Mouse (Mus musculus) small intestine, adult 2 months (tissue): ENCODE data around the gene Ruvbl1. TPM values are rescaled to one million over a fixed set of nuclear protein-coding genes. Genes with fewer than 3 reads are reported as not detected.

Experiments used
- H3K27ac ChIP-seq: fragments of 200-500 bp; 2 replicates; pipeline ENCODE4 v1.5.1; 2012; ENCODE audit warnings: low read depth, low read length, control low read depth, inconsistent platforms; ENCODE audit not compliant: insufficient read depth
- H3K27me3 ChIP-seq: fragments of 200-500 bp; 2 replicates; pipeline ENCODE4 v1.6.1; 2012; ENCODE audit warnings: mild to moderate bottlenecking, moderate library complexity, low read length, inconsistent platforms; ENCODE audit not compliant: control insufficient read depth, insufficient read depth
- H3K36me3 ChIP-seq: fragments of 200-500 bp; 2 replicates; pipeline ENCODE4 v1.6.1; 2012; ENCODE audit warnings: mild to moderate bottlenecking, low read length, control low read depth, inconsistent platforms; ENCODE audit not compliant: control insufficient read depth, insufficient read depth
- H3K4me1 ChIP-seq: fragments of 200-500 bp; 2 replicates; pipeline ENCODE4 v1.6.1; 2012; ENCODE audit warnings: low read length, inconsistent platforms, mixed read lengths; ENCODE audit not compliant: control insufficient read depth, insufficient read depth, insufficient read length
- H3K4me3 ChIP-seq: fragments of 200-500 bp; 2 replicates; pipeline ENCODE4 v1.5.1; 2012; ENCODE audit warnings: low read depth, mild to moderate bottlenecking, control low read depth, inconsistent platforms, low read length, moderate library complexity
- CTCF ChIP-seq: fragments of 200-500 bp; IDR thresholded peaks from 2 replicates; pipeline ENCODE4 v1.5.1; 2012; ENCODE audit warnings: low read depth, mild to moderate bottlenecking, control low read depth, inconsistent platforms, low read length, moderate library complexity, mixed read lengths; ENCODE audit not compliant: insufficient replicate concordance, insufficient read length; ENCODE audit errors: extremely low read depth
- POLR2A ChIP-seq: fragments of 200-500 bp; IDR thresholded peaks from 2 replicates; pipeline ENCODE4 v1.6.1; 2012; ENCODE audit warnings: low read depth, mild to moderate bottlenecking, control low read depth, inconsistent platforms, low read length, moderate library complexity
- WGBS: fragments of 180-500 bp; shearing (Covaris S2); methylation state at CpG from one replicate; pipeline ENCODE4 v1.1.7; 2018; 5-methylcytosine and 5-hydroxymethylcytosine counted together
- polyA plus RNA-seq: library from polyadenylated mRNA; depleted of rRNA; stranded (reverse); fragments of >200 nt; gene quantifications from 2 replicates; pipeline ENCODE4 v1.2.3, GENCODE M21; 2012

Gene Ruvbl1
- polyA plus RNA-seq, 1 experiment = 12.1 TPM

DNA sequence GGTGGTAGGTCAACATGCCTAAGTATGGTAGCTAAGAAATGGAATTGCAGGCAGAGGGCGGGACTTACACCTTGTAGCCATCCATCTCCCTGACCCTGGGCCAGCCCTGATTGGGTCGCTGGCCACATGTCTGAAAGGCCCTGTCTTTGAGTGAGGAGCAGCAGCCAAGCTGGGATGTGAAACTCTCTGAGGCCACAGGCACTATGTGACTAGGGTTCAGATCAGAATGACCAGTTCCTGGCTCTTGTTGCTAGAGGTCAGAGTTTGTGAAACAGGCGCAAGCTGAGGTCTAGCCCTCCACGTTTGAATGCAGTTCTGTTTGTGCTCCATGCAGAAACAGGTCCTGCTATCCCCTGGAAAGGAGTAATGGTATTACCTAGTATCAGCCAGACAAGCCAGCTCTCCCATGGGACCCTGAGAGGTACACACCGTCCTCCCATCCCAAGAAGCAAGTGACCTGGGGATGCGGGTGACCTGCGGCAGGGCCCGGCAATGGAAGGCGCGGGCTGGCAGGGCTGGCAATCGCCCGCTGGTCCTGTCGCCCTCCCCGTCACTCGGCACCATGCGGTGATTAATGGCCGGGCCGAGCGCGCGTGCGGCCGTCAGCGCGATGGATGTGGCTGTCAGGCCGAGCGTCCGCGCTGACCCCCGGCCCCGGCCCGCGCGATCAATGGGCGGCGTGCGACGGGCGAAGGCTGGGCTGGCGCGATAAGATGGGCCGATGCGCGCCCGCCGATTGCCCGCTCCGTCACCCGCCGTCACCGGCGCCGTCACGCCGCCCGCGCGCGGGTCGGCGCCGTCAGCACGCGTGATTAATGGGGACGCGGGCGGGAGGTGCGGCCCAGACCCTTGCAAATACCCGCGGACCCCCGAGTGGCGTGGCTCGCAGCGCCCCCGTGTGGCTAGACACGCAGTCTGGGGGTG, 34.5 kb downstream of the Ruvbl1 start:
- Histone ChIP-seq H3K27ac (no peak overlapping the region), H3K36me3 (peaks cover 31% of the 10 kb centered on the region), H3K4me1 (peaks cover 4% of the 10 kb centered on the region), H3K27me3 (no peaks in the 10 kb centered on the region), H3K4me3 (peak overlapping the region; percentile 70)
- WGBS = 5% methylated on average over 76 of the region's 76 CpGs
- TF ChIP-seq POLR2A (no peak), CTCF (peak; percentile 61; the same call in 1 of the 2 replicates)

- 16% methylated on average over 3 of the region's 3 CpGs for WGBS
- TF ChIP-seq CTCF (no peak), POLR2A (no peak)
- H3K27me3 ChIP-seq = no peaks in the 10 kb centered on the region
- H3K36me3 ChIP-seq = peaks cover 37% of the 10 kb centered on the region
- H3K4me3 ChIP-seq = peak overlapping the region; percentile 70
- H3K4me1 ChIP-seq = peaks cover 4% of the 10 kb centered on the region
- H3K27ac ChIP-seq = no peak overlapping the region
These were observed 35.2 kb downstream of the Ruvbl1 start for GRCm38 (mm10) chr6:88500405-88500767.

DNA sequence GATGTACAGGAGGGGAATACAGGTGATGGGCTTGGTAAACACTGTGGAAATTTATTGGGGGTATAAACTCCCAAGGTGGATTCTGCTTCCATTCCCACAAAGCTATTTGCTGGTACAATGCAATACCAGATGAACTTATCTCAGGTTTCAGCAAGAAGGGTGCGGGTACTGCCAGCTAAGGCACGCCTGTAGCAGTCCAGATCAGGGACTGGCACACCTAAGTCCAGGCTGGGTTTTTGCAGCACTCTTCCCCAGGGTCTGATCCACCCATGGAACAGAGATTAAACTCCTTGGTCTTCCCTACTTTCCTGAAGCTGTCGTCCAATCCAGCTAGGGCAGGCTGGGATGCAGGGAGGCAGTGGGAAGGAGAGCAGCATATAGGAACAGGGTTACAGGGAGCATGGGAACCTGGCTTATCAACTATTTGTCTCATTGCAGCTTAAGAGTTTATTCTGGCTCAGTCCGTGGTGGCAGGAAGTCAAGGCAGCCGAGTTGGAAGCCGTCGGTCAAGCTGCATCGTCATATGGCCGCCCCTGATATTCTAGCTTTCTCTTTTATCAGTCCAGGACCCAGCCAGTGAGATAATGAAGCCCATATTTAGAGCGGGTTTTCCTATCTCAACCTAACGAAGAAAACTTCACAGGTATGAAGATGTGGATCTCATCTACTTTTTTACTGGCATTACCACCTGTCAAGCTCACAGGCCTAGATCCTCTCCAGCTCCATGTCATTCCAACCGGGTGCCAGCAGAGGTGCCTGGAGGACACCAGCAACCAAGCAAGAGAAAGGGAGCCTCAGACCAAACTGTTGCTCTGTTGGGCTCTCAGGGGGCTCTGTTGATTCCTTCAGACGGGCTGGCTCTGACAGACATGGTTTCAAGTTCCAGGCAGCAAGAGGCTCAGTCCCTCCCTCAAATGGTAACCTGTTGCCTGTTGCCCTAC, 37.1 kb downstream of the Ruvbl1 start:
- peaks cover 4% of the 10 kb centered on the region for H3K4me1 ChIP-seq
- no peak for TF ChIP-seq POLR2A
- no peak for TF ChIP-seq CTCF
- no peaks in the 10 kb centered on the region for H3K27me3 ChIP-seq
- peaks cover 49% of the 10 kb centered on the region for H3K36me3 ChIP-seq
- no peak overlapping the region for H3K4me3 ChIP-seq
- H3K27ac ChIP-seq = no peak overlapping the region
- 74% methylated on average over 13 of the region's 13 CpGs for WGBS

DNA sequence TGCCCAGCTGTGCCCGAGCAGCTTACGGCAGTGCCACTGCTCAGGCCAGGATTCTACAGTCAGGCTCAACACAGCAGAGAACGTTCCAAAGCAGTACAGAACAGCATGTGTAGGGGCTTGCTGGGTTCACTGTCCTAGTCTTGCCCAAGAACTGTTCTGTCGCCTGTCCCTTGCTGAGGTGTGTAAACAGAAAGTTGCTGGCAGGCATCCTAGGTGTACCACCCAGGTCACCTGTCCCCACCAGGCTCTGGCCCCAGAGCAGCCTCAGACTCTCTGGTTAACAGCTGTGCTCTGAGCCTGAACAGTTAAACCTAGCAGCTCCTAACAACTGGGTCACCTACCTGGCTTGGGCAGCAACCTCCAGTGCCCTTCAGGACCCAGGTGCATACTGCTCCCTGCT, 37.8 kb downstream of the Ruvbl1 start:
- no peak overlapping the region for H3K27ac ChIP-seq
- H3K4me3 ChIP-seq = no peak overlapping the region
- peaks cover 4% of the 10 kb centered on the region for H3K4me1 ChIP-seq
- TF ChIP-seq POLR2A (no peak), CTCF (no peak)
- H3K27me3 ChIP-seq = no peaks in the 10 kb centered on the region
- WGBS = 72% methylated on average over 4 of the region's 4 CpGs
- H3K36me3 ChIP-seq = peaks cover 57% of the 10 kb centered on the region

DNA sequence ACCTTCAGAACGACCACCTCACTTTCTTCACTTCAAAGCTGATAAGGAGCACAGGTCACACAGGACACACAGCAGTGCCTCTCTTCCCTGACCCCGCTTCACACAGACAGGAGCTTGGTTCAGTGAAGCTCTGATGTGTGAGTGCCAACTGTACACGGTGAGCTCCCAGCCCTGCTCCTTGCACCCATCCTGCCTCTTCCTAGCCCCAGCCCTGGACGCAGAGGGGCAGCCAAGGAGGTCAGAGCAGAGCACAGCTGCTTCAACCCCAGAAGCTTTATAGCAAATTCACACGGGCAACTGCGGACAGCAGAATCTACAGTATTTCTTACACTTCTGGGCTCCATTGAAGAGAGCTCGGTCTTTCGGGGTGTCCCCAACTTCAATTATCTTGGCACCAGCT, 48.8 kb downstream of the Ruvbl1 start:
- Histone ChIP-seq H3K27ac (no peak overlapping the region), H3K4me3 (no peak overlapping the region), H3K27me3 (no peaks in the 10 kb centered on the region), H3K36me3 (peaks cover 66% of the 10 kb centered on the region), H3K4me1 (peaks cover 3% of the 10 kb centered on the region)
- 84% methylated on average over 8 of the region's 8 CpGs for WGBS
- no peak for TF ChIP-seq CTCF
- no peak for TF ChIP-seq POLR2A

- no peak for TF ChIP-seq CTCF
- TF ChIP-seq POLR2A = no peak
- Histone ChIP-seq H3K27me3 (no peaks in the 10 kb centered on the region), H3K4me1 (peaks cover 3% of the 10 kb centered on the region), H3K36me3 (peaks cover 62% of the 10 kb centered on the region), H3K27ac (no peak overlapping the region), H3K4me3 (no peak overlapping the region)
- WGBS = 79% methylated on average over 4 of the region's 4 CpGs
These were observed 49.3 kb downstream of the Ruvbl1 start for GRCm38 (mm10) chr6:88514546-88514945.

GRCm38 (mm10) chr6:88515971-88516370, 50.8 kb downstream of the Ruvbl1 start:
- 77% methylated on average over 8 of the region's 8 CpGs for WGBS
- TF ChIP-seq CTCF (no peak), POLR2A (no peak)
- Histone ChIP-seq H3K27ac (no peak overlapping the region), H3K27me3 (no peaks in the 10 kb centered on the region), H3K4me3 (no peak overlapping the region), H3K36me3 (peaks cover 48% of the 10 kb centered on the region), H3K4me1 (peaks cover 3% of the 10 kb centered on the region)
